Mouse (Mus musculus) heart, postnatal 14 days (tissue): ENCODE results near the gene Abca12. TPM values are rescaled to one million over a fixed set of nuclear protein-coding genes. Genes with fewer than 3 reads are reported as not detected.

ENCODE experiments used
- DNase-seq, 2 experiments: peaks; one replicate each; pipeline ENCODE4 v3.0.0; 2021 to 2022
- intact Hi-C: fragments of 180-260 bp; cut with DNase I; formaldehyde crosslinking; loops from one replicate; pipeline ENCODE4 v1.15.1; 2025
- total RNA-seq, 2 experiments: library from RNA; stranded (reverse); gene quantifications; 2 replicates each; pipeline ENCODE4 v1.2.3; 2021

Gene Abca12
- total RNA-seq, 2 experiments from 2014 or later = 2.4 to 2.9 TPM

DNA sequence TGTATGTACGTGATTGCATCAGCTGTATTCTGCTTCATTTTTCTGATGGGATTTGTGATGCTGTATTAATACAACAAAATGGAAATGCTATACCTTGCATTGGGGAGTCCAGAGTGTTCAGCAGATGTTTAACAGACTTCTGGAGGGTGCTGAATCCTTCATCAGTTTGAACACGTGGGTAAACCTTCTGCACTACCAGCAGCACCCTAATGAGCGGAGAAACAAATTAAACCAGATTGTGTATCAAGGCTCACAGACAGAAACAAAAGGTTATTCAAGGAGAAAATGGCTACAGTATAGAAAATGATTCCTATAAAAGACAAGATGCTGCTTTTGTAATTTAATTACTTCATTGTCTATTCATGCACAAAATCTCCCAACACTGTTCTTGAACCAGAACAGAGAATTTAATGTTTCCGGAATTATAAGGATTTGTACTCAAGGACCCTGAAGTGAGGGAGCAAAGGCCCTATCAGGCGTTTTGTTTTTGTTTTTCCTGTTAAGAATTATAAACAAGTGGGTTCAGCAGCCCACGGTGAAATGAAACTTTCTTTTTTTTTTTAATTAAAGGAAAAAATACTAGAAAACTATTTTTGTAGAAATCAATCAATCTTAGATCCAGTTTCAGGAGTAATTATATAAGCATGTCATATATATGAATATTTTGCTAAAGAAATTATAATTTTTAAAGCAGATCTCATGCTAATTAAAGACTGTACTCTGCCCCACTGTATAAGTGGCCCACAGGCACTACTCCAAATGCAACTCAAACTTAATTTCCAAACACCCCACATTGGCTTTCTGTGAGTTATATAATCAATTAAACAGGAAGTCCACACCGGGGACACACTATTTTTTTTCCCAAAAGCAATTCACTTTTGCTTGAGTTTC, 73.1 kb downstream of the Abca12 start:
- intact Hi-C loops = no loop called here
- DNase-seq = no peak

- intact Hi-C loops = no loop called here
- no peak for DNase-seq
These were observed 76.0 kb downstream of the Abca12 start for GRCm38 (mm10) chr1:71338548-71339340.

DNA sequence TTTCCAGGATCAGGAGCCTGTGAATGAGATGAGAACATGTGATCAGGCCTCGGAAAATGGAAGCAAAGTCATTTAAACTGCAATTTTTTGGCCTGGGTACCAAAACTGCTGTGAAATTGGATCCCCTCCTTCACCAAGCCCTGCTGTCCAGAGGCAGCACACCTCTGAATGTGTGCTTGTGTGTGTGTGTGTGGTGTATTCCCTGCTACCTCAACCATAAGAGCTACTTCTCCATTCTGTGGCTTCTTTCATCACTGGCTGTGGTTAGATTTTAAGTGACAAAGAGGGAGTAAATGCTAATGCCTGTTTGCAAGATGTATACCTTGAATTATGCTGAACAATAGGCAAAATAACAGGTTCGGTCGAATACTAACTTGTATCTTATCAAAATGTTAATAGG, 84.4 kb downstream of the Abca12 start:
- no peak for DNase-seq
- intact Hi-C loops = no loop called here

- intact Hi-C loops = no loop called here
- peak in 1 of 2 experiments; percentile 20 for DNase-seq
These were observed 102.5 kb downstream of the Abca12 start for GRCm38 (mm10) chr1:71312171-71312570.

DNA sequence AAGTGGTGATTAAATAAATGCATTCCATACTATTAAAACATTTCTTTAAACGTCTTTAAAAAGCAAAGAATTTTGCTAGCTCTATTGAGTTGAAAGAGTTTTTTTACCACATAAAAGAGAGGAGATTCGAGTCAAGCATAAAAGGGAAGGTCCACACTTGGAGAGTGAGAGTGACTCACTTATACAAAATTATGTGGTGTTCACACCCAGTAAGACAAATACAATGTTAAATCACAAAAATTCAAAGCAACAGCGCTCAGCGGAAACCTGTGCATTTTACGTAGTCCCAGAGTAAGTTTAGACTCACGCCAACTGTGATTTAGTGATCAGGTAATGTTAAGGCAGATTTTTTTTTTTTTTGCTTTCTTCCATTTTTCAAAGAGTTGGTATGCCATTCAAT, 104.1 kb downstream of the Abca12 start:
- intact Hi-C loops = no loop called here
- no peak for DNase-seq

DNA sequence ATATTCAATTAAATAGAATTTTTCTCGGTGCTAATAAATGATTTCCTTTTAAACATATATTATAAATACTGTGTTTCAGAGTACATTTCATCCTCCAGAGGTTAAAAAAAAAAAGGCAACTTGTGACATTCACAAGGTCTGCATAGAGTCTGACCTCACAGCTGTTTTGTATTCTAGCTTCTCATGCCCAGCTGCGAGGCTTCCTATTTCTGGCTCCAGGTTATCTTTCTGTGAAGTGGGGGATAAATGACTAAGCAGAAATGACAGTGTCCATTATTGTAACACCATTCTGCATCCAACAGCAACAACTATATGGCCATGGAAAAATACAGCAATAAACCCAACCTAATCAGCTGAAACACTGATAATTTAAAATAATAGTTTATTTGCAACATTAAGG, 107.3 kb downstream of the Abca12 start:
- DNase-seq = peak in 1 of 2 experiments; percentile 14
- intact Hi-C loops = no loop called here

GRCm38 (mm10) chr1:71306196-71306595, 108.5 kb downstream of the Abca12 start:
- intact Hi-C loops = no loop called here
- DNase-seq = no peak

DNA sequence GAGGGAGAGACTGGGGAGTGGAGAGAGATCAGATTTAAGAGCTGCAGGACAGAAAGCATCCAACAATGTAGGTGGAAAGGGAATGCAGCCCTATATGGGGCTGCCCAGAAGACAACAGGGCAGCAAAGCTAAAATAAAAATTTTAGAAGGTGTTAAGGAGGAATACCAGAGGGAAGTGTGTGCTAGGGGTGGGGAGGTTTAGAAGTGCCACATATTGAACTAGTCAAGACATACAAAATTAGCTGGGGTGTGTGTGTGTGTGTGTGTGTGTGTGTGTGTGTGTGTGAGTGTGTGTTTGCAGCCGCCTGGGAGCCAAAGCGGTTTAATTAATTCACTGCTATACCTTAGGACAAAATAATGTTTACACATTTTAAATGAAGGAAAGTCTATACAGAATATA, 110.1 kb downstream of the Abca12 start:
- intact Hi-C loops = no loop called here

GRCm38 (mm10) chr1:71297021-71297420, 117.7 kb downstream of the Abca12 start:
- DNase-seq = no peak
- intact Hi-C loops = no loop called here

More for the DNA sequence above, 110.1 kb downstream of the Abca12 start:
- DNase-seq = no peak

- intact Hi-C loops = no loop called here
- no peak for DNase-seq
These were observed 118.1 kb downstream of the Abca12 start for GRCm38 (mm10) chr1:71296585-71296984.

DNA sequence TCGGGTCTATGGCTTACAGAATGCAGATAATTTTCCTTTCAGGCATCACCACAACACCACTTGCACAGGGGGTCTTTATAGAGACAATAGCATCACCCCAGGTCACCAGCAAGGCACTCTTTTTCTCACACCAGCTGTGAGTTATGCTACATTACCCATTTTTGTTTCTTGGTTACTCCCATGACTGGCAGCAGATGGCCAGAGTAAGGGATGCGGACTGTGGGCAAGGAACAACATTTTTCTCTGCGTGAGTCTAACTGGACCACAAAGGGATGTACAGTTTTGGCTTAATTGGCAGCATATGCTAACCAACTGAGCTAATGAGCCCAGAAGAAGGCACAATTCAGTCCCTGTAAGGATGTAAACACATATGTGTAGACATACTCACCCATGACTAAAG, 122.8 kb downstream of the Abca12 start:
- intact Hi-C loops = no loop called here
- DNase-seq = no peak

DNA sequence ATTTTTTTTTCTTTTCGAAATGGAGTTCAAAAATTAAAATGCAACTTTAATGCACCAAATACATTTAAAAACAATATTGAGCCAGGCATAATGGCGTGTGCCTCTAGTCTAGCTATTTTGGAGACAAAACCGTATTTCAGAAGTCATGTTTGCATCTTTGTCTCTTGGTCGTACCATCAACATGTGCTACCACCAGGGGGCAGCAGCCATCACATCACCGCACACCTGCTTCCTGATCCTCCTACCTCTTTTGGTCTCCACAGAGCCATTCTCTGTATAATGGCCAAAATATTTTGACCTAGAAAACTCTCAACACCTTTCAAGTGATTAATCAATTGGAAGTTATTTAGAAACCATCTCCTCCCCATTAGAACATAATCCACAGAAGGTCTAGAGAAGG, 125.2 kb downstream of the Abca12 start:
- peak; percentile 68 to 76 for DNase-seq
- intact Hi-C loops = loop anchor here (1.0 to 2.0 kb wide), 2 partner anchors 217 to 833 kb away; no protein-coding TSS in a partner anchor

- peak; percentile 14 to 26 for DNase-seq
- intact Hi-C loops = no loop called here
These were observed 137.8 kb downstream of the Abca12 start for GRCm38 (mm10) chr1:71276940-71277339.

DNA sequence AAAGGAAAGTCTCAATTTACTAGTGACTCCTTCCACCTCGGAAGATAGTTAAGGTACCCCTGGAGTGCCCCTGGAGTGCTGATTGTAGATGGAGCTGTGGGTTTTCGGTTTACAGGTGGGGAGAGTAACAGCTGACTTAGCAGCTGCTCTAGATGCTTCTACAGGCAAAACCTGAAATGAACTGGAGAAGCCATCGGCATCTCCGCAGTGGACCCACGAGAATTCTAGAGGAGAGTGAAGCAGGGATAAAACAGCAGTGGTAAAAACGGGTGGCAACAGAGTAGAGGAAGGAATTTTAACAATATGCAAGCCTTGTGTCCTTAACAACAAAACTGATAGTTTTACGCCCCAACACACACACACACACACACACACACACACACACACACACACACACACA, 142.2 kb downstream of the Abca12 start:
- intact Hi-C loops = no loop called here

DNA sequence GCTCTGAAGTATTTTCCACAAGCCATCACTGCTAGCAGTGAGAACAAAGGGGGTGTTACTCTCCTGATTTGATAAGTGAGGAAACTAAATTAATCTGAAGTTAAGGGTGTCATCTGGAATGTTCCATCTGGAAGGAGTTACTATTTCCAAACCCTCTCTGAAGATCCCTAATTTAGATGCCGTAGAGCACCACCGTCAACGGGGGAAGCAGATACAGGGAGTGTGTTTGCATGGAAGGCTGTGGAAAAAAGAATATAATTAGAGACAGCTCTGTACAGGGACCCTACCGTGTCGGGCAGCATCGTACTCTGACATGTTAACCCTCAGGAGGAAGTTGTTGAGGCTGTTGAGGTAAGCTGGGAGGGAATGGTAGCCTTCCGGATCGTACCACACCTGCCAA, 142.6 kb downstream of the Abca12 start:
- no peak for DNase-seq
- intact Hi-C loops = no loop called here

More for the DNA sequence above, 142.2 kb downstream of the Abca12 start:
- DNase-seq = no peak

DNA sequence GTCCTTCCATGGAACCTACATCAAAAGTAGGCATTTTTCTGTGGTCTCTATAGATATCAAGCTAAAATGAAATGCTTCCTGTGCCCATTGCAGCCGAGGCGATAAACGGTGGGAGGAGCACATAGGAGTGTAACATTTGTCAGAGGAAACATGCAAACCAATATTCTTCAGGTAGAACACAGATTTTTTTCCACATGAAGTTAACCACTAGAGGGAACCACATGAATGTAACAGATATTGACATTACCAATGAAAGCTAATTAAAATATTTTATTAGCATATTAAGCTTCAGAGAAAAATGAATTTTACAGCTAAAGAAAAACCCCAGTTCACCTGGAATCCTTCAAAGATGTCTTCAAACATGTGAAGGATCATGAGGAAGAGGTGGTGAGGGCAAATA, 144.6 kb downstream of the Abca12 start:
- intact Hi-C loops = no loop called here
- DNase-seq = no peak

GRCm38 (mm10) chr1:71266630-71267029, 148.1 kb downstream of the Abca12 start:
- intact Hi-C loops = no loop called here

GRCm38 (mm10) chr1:71263532-71263931, 151.2 kb downstream of the Abca12 start:
- DNase-seq = no peak
- intact Hi-C loops = no loop called here

More at GRCm38 (mm10) chr1:71266630-71267029, 148.1 kb downstream of the Abca12 start:
- DNase-seq = no peak

- no peak for DNase-seq
- intact Hi-C loops = no loop called here
These were observed 170.1 kb downstream of the Abca12 start for GRCm38 (mm10) chr1:71244647-71245046.

DNA sequence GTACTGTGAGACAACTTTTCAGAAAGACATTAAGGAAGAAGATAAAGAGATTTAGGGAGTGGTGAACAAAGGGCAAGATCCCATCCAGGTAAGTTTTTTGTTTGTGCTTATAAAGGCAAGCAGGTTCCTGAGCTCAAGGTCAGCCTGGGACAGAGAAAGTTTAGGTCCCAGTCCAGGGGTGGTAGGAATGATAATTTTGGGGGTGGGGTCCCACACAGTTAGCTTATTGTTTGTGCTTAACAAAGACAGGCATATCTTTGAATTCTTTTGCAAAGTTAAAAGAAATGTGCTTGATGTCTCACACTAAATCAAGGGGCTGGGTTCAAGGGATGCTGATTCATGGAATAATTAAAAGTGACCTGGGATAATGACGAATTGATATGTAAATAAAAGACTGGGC, 173.3 kb downstream of the Abca12 start:
- intact Hi-C loops = no loop called here
- DNase-seq = no peak

GRCm38 (mm10) chr1:71239586-71239985, 175.1 kb downstream of the Abca12 start:
- intact Hi-C loops = no loop called here
- DNase-seq = no peak
